Mouse (Mus musculus): ENCODE measurements around the gene Ripor2. TPM values are rescaled to one million over a fixed set of nuclear protein-coding genes. Genes with fewer than 3 reads are reported as not detected.
A peak's percentile ranks its signal among the peaks of the same experiment; 100 is the strongest.

Ripor2 gene
- polyA plus RNA-seq, 1 experiment, result 41.4 TPM

- 77% methylated on average over 5 of the region's 5 CpGs for WGBS
- Histone ChIP-seq H3K4me1 (ENCODE audit: control insufficient read depth, insufficient read depth, low read length) (peaks cover 1% of the 10 kb centered on the region; the same call in 1 of the 2 replicates), H3K27ac (ENCODE audit: control insufficient read depth, insufficient read depth, low read depth, low read length, poor library complexity) (no peak overlapping the region), H3K4me3 (replicated peaks; ENCODE audit: control insufficient read depth, low read depth, low read length) (no peak overlapping the region)
- TF ChIP-seq POLR2A (IDR thresholded peaks at IDR 0.05; ENCODE audit: borderline replicate concordance, control insufficient read depth, low read depth, low read length) (no peak), CTCF (IDR thresholded peaks at IDR 0.05; ENCODE audit: control insufficient read depth, insufficient read depth, low read length) (no peak)
Measured at GRCm38 (mm10) chr13:24625071-24625470, 43.1 kb downstream of the Ripor2 start.

- Histone ChIP-seq H3K4me1 (ENCODE audit: control insufficient read depth, insufficient read depth, low read length) (peaks cover 4% of the 10 kb centered on the region), H3K4me3 (replicated peaks; ENCODE audit: control insufficient read depth, low read depth, low read length) (no peak overlapping the region), H3K27ac (ENCODE audit: control insufficient read depth, insufficient read depth, low read depth, low read length, poor library complexity) (no peak overlapping the region)
- 90% methylated on average over 6 of the region's 6 CpGs for WGBS
- TF ChIP-seq CTCF (IDR thresholded peaks at IDR 0.05; ENCODE audit: control insufficient read depth, insufficient read depth, low read length), result no peak
- no peak for TF ChIP-seq POLR2A (IDR thresholded peaks at IDR 0.05; ENCODE audit: borderline replicate concordance, control insufficient read depth, low read depth, low read length)
Measured at GRCm38 (mm10) chr13:24626698-24627436, 44.9 kb downstream of the Ripor2 start.

GRCm38 (mm10) chr13:24628192-24628591, 46.2 kb downstream of the Ripor2 start:
- Histone ChIP-seq H3K4me3 (replicated peaks; ENCODE audit: control insufficient read depth, low read depth, low read length) (no peak overlapping the region), H3K27ac (ENCODE audit: control insufficient read depth, insufficient read depth, low read depth, low read length, poor library complexity) (no peak overlapping the region), H3K4me1 (ENCODE audit: control insufficient read depth, insufficient read depth, low read length) (peaks cover 4% of the 10 kb centered on the region)
- TF ChIP-seq POLR2A (IDR thresholded peaks at IDR 0.05; ENCODE audit: borderline replicate concordance, control insufficient read depth, low read depth, low read length) (no peak), CTCF (IDR thresholded peaks at IDR 0.05; ENCODE audit: control insufficient read depth, insufficient read depth, low read length) (no peak)
- WGBS, result 80% methylated on average over 4 of the region's 4 CpGs

- H3K4me3 ChIP-seq (replicated peaks; ENCODE audit: control insufficient read depth, low read depth, low read length), result no peak overlapping the region
- 81% methylated on average over 6 of the region's 6 CpGs for WGBS
- peaks cover 9% of the 10 kb centered on the region for H3K4me1 ChIP-seq (ENCODE audit: control insufficient read depth, insufficient read depth, low read length)
- TF ChIP-seq POLR2A (IDR thresholded peaks at IDR 0.05; ENCODE audit: borderline replicate concordance, control insufficient read depth, low read depth, low read length) (no peak), CTCF (IDR thresholded peaks at IDR 0.05; ENCODE audit: control insufficient read depth, insufficient read depth, low read length) (no peak)
- H3K27ac ChIP-seq (ENCODE audit: control insufficient read depth, insufficient read depth, low read depth, low read length, poor library complexity), result no peak overlapping the region
Measured at GRCm38 (mm10) chr13:24629073-24629621, 47.2 kb downstream of the Ripor2 start.

GRCm38 (mm10) chr13:24630364-24630763, 48.4 kb downstream of the Ripor2 start:
- no peak overlapping the region for H3K4me3 ChIP-seq (replicated peaks; ENCODE audit: control insufficient read depth, low read depth, low read length)
- TF ChIP-seq POLR2A (IDR thresholded peaks at IDR 0.05; ENCODE audit: borderline replicate concordance, control insufficient read depth, low read depth, low read length), result no peak
- TF ChIP-seq CTCF (IDR thresholded peaks at IDR 0.05; ENCODE audit: control insufficient read depth, insufficient read depth, low read length), result no peak
- H3K27ac ChIP-seq (ENCODE audit: control insufficient read depth, insufficient read depth, low read depth, low read length, poor library complexity), result no peak overlapping the region
- peaks cover 11% of the 10 kb centered on the region for H3K4me1 ChIP-seq (ENCODE audit: control insufficient read depth, insufficient read depth, low read length)
- WGBS, result 70% methylated on average over 4 of the region's 4 CpGs

GRCm38 (mm10) chr13:24632988-24633577, 51.1 kb downstream of the Ripor2 start:
- Histone ChIP-seq H3K27ac (ENCODE audit: control insufficient read depth, insufficient read depth, low read depth, low read length, poor library complexity) (peak overlapping the region; percentile 13), H3K4me3 (replicated peaks; ENCODE audit: control insufficient read depth, low read depth, low read length) (no peak overlapping the region), H3K4me1 (ENCODE audit: control insufficient read depth, insufficient read depth, low read length) (peaks cover 23% of the 10 kb centered on the region)
- TF ChIP-seq POLR2A (IDR thresholded peaks at IDR 0.05; ENCODE audit: borderline replicate concordance, control insufficient read depth, low read depth, low read length) (no peak), CTCF (IDR thresholded peaks at IDR 0.05; ENCODE audit: control insufficient read depth, insufficient read depth, low read length) (no peak)
- WGBS, result 22% methylated on average over 4 of the region's 4 CpGs

GRCm38 (mm10) chr13:24634346-24635120, 52.5 kb downstream of the Ripor2 start:
- peak overlapping the region; percentile 15 for H3K4me3 ChIP-seq (replicated peaks; ENCODE audit: control insufficient read depth, low read depth, low read length)
- peaks cover 23% of the 10 kb centered on the region for H3K4me1 ChIP-seq (ENCODE audit: control insufficient read depth, insufficient read depth, low read length)
- TF ChIP-seq POLR2A (IDR thresholded peaks at IDR 0.05; ENCODE audit: borderline replicate concordance, control insufficient read depth, low read depth, low read length) (no peak), CTCF (IDR thresholded peaks at IDR 0.05; ENCODE audit: control insufficient read depth, insufficient read depth, low read length) (no peak)
- peak overlapping the region; percentile 64; the same call in 1 of the 2 replicates for H3K27ac ChIP-seq (ENCODE audit: control insufficient read depth, insufficient read depth, low read depth, low read length, poor library complexity)
- 29% methylated on average over 13 of the region's 13 CpGs for WGBS

Measured in bone marrow, adult 2 months (tissue).